Mouse (Mus musculus) ovary, postnatal 10 days (tissue): ENCODE results near the gene Fv1.

ENCODE experiments used
- DNase-seq: peaks from one replicate; pipeline ENCODE4 v3.0.0; 2022; ENCODE audit warnings: low spot score

Fv1 gene

DNA sequence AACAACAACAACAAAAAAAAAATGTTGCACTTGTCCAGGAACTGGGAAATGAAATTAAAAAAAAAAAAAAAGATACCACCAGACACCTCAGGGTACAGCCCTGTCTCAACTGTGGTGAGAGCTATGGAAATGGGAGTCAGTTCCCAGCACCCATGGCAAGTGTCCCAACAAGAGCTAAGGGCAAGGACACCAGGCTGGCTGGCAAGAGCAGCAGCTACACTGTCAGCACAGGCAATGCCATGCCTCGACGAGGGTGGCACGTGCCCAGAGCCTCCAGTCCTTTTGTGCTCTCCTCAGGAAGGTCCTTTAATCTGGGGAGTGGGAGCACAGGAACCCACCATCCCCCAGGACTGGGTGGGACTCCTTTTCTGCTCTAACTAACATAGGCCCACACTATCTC, 15.4 kb downstream of the Fv1 start:
- DNase-seq, result no peak

DNA sequence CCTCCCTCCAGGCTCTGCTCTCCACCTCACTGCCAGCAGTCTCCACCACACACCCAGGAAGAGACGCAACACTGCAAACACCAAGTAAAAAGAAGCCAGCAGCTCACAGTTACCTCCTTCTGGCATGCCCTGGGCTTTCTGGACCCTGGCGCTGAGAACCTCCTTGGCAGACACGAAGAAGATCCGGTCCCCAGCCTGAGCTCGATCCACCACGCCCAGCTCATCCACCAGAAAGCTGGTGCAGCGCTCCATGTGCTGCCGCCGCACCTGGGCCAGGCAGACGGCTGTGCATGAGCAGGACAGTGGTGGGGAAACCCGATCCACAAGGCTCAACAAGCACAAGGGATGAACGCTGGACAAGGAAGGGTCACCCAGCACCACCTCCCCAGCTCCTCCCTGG, 17.4 kb downstream of the Fv1 start:
- DNase-seq, result no peak

DNA sequence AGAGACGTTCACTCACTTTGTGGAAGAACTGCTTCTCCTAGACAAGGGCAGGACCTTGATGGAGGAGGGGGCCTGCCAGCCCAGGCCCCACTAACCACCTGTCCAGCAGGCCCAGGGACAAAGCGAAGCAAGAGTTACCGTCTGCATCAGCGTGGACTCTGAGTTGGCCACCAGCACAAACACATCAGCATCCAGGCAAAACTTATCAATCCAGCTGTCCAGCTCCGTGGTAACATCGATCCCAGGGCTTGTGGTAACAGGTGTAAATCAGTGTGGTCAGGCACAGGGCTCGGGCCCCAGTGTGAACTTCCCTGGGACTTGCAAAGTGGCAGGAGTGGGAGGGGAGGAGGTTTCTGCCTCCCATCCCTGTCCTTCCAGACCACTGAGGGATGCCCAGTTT, 18.5 kb downstream of the Fv1 start:
- no peak for DNase-seq

DNA sequence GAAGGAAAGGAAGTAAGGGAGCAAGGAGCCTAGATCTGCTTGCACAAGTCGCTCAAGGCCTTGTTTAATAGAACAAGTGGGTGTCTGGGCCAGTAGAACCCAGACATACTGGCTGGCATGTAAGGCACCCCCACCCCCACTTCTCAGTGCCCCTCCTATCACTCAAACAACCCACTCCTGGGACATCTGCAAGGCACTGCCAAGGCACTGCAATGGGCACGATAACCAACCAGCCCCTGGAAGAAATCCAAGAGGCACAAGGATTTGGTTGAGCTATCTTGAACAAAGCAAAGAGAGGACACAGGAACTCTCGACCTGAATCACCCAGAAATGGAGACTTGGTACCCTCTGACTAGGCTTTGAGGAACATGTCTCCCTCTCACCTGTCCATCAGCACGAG, 19.5 kb downstream of the Fv1 start:
- no peak for DNase-seq

DNA sequence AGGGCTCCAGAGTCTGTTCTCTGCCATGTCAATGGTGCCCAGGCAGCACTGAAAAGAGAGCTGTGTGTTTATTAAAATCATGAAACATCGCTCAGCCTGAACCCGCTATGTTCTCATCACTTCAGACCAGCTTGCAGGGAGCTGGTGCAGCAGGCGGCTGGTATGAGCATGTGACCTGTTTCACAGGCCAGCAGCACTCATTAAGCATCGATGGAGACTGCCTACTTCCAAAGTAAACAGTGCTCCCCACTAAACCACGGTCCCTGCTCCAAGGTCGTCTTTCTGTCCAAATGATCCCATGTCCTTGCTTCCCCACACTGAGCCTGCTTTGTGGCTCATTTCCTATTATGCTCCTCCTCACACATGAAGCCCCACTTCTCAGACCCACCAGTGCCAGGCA, 21.6 kb downstream of the Fv1 start:
- DNase-seq, result no peak

DNA sequence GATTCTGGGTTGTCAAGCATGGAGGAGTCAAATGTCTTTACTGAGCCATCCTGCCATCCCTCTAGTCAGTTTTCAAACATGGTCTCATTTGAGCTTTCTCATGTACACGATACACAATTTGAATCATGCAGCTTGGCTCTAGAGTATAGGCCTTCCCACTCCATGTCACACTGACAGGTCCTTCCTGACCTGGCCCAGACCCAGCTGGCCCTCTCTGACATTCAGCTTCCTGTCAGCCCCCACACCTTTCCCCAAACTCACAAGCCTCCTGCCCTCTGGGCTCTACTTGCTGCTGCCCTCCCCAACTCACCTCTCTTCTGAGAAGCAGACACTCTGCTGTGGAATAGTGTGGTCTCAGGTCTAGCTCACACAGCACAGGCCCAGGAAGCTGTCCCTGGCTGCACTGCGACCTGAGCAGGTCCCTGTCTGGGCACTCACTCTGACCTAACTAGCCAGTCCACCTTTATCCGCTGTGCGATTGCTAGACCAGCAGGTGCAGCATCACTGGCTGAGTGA, 27.1 kb downstream of the Fv1 start:
- no peak for DNase-seq

DNA sequence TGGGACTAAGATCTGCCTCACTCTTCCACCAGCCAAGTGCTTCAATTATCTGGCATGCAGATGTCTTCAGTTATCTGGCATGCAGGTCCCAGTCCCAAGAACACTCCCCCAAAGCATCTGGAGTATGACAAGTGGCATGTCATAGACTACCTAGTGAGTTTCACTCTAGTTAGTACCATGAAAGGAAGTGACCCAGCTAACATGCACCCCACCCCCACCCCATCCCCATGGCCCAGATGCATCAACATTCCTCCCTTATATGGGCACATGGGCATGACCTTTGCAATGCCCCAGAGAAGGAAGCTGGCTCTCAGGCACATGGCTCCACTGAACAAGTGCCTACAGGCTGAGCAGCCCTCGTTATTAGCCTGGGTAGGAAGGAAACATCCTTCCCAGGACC, 27.6 kb downstream of the Fv1 start:
- no peak for DNase-seq

DNA sequence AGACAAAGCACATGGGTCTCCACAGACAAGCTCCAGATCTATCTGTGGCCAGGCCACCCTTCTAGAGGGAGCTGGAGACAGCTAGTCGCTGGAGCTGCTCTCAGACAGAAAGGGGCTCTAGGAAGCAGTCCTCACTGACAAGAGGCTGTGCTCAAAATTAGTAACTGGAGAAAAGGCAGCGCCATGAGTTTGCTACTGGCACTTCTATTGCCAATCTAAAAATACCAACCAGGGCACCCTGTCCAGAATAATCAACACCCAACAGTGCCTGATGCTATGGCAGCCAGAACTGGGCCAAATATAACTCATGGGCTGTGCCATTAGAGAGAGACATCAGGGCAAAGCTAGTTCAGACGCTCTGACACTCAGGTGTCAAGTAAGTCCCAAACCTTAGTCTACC, 28.6 kb downstream of the Fv1 start:
- DNase-seq, result no peak

DNA sequence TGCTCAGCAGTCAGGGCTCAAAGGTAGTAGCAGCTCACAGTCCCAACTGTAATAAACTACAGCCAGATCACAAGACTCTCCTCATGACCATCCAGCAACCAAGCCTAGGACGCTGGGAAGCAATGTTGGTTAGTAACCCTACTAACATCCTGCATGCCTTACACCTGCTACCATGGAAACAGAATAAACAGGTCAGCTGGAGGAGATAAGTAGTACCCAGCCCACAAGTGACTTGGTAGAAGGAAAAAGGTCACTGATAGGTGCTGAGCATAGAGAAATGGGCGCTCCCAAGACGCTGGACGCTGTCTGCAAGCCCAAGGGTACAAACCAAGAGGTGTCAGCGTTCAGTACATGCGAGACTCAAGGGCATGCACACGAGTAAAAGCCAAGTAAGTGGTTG, 31.7 kb downstream of the Fv1 start:
- DNase-seq, result no peak

DNA sequence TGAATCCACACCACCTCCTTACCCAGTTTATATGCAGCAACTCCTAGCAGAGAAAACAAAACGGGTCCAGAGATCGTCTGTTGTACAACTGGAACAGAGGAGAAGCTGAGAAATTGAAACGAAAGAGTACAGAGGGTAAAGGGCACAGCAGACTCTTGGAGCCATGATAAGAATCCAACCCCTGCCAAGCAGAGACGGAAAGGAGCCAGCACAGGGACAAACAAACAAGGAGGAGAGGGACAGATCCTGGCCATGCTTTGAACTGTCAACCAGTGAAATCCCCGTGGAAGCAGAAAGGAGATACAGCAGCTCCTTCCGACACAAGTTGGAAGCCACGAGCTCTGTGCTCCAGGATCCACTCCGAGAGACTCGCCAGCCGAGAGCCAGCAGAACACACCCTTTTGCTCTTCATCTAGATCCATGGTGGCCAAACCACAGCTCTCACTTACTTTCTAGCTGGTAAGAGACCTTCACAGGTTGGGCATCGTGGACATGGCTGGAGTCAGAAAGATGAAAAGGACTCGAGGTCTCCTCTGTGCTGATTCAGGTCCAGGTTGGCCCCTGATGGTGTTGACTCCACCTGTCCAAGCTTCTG, 34.2 kb downstream of the Fv1 start:
- no peak for DNase-seq

DNA sequence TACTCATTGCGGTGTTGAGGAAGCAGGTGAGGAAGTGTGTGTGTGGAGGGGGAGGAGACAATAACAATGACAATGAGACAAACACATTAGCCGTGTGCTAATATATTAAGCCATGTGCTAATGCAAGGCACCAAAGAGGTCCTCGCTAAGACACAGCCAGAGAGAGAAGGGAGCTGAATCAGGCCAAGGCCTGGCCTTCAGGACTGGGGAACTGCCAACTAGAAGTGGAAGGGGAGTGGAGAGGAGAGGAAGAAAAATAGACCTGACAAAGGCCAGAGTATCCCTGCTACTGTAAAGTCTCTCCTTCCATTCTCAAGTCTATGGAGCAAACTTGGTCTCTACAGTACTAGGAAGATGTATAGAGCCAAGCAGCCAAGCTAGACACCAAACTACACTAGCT, 34.8 kb downstream of the Fv1 start:
- no peak for DNase-seq

DNA sequence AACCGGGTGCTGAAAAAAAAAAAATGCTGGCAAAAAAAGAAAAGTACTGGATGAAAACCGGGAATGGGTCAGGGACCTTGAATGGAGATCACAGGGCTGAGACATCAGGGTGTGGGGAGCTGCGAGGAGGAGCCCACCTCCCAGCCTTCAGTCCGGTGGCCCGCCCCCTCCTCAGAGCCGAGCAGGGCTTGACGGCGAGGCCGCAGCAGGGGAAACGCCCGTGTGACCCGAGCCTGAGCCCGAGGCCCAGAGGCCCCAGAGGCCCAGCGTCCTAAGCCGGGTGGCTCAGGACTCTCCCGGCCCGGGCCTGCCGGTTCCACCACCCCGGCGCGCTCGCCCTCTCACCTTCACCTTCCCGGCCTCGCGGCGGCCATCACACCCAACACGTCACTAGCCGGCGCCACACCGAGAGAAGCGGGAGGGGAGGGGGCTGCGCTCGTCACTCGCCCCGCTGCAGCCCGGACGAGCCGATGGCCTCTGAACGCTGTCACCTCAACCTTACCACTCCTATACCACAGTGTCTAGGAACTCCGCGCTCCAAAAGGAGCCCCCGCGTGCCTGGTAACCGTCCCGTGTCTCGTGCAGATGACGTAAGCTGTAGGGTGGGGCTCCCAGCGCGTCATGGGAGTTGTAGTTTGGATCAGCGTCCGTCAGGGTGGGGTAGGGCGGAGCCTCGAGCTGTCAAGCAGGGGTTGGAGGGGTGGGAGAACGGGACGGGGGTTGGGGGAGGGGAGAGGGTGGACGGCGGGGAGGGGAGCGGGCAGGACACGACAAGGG, 35.7 kb downstream of the Fv1 start, which contains the start of gene Mfn2:
TSS of gene Mfn2 (minus strand) at position 392 of the 777 bp plus-strand sequence.
- peak; percentile 82 for DNase-seq

DNA sequence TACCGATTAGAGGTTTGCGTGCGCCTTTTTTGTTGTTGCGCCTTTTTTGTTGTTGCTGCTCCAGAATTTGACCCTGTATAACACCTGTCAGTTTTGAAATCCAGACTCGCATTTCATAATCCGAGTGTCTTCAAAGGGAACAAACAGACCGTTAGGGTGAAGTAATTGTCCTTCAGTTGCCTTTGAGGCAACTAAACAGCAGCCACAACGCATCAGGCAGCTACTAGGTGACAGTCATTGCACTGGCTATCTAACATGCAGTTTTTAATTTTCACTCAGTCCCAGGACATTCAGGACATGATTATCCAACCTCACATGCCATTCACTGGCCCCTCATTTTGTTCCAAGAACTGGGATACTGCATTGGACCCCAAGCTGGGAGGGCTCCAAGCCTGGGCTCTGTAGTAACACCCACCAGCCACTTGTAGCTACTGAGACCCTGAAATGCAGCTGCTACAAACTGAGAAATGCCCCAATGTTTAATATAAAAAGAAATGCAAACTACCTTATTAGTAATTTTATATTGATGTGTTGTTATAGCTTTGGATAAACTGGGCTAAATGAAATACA, 36.4 kb downstream of the Fv1 start:
- no peak for DNase-seq

DNA sequence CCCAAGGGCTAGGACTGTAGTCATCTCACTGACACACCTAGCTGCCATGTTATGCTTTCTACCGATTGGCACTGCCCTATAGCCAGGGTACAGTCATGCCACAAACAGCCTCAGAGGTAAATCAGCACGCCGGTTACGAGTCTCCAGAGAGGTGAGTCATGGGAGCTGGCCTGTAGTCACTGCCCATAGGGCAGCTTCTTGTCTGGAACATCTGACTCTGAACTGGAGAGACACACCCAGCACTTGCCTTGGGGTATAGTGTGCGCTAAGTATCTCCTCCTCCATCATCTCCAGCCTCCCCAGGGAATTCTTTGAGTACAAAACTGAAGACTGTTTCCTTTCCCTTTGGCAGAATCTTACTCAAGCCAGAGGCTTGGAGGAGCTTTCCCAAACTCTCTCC, 37.5 kb downstream of the Fv1 start:
- DNase-seq, result no peak

DNA sequence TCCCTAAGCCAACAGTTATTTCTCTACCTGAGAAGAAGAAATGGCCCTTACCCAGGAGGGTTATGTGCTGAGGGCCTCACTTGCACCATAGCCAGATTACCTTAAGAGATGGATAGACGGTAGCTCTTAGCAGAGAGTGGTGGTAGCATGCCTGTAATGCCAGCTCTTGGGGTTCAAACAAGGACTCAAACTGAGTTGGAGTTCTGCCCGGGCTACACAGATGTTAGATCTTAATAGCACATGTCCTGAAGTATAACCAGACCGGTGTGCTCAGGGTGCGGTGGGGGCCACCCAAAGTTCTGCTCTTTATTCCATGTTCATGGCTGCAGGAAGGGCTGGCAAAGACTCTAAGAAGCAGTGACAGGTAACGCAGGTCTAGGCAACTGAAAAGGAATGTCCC, 40.7 kb downstream of the Fv1 start:
- no peak for DNase-seq

DNA sequence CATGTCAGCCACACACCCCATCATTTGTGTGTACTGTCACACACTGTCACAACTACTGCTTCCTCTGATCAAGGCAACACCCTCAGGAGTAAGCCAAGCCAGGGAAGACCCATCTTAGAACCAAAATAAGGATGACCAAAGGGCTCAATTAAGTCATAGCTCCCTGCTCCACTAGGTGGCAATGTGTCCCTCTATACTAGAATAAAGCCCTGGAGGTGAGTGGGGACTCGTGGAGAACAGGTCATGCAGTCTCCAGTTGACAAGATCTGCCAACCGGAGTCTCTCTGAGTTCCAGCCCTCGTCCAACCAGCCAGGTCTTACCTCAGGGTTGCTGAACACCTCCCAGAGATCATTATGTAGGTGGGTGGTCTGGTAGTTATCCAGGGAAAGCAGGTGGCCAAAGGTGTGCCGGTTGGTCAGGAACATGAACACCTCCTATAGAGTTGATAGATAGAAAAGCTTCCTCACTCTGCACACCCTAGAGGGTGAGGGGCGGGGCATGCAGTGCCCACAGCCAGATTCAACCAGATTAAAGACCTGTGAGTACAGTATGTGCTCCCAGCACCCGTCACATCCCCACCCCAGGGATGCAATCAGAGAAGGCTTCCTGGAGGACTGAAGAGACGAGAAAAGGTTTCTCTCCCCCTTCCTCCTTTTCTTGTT, 49.8 kb downstream of the Fv1 start:
- peak; percentile 18 for DNase-seq
